Mouse (Mus musculus) macrophage (primary cell): ENCODE measurements at regions not wholly inside any gene's neighbourhood (a gene's known extent, or its start where the extent isn't known, plus 50 kb on each side); places are given as distances from the start of the nearest gene placed in this dataset.
A peak's percentile ranks its signal among the peaks of the same experiment; 100 is the strongest.

Experiments used
- H3K27ac ChIP-seq: fragments of 350-480 bp; formaldehyde crosslinking; 2 replicates; pipeline ENCODE4 v1.9.0; 2021
- H3K36me3 ChIP-seq: fragments of 350-480 bp; formaldehyde crosslinking; 2 replicates; pipeline ENCODE4 v1.9.0; 2021; ENCODE audit errors: inconsistent target
- H3K4me3 ChIP-seq: fragments of 350-480 bp; formaldehyde crosslinking; 2 replicates; pipeline ENCODE4 v1.9.0; 2021; ENCODE audit errors: inconsistent target
- H3K79me2 ChIP-seq: fragments of 350-480 bp; formaldehyde crosslinking; 2 replicates; pipeline ENCODE4 v1.9.0; 2021; ENCODE audit errors: inconsistent target
- WGBS: methylation state at CpG from one replicate; pipeline ENCODE4 v1.1.7; 2026; ENCODE audit warnings: inconsistent platforms; ENCODE audit not compliant: missing documents; 5-methylcytosine and 5-hydroxymethylcytosine counted together

DNA sequence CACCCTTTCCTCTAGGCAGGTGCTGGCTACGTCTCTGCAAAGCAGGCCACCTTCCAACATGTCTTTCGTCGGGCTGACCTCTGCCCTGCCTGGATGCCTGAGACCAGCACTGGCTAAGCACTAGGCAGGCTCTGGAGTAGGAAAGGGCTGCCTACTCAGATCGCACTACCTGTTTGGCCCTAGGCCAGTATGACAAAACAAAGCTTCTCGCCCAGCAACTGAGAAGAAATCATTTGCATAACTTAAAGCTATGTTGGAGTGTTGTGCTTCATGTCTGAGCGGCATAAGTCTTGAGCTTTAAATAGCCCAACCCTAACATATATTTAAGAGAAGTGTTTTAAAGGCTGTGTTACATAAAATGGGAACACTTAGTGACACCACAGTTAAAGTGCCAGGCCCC, 189.9 kb upstream of the Acvr2a start:
- WGBS: 67% methylated on average over 6 of the region's 6 CpGs
- H3K36me3 ChIP-seq: no peaks in the 10 kb centered on the region
- no peak overlapping the region for H3K27ac ChIP-seq
- H3K79me2 ChIP-seq: no peaks in the 10 kb centered on the region
- H3K4me3 ChIP-seq: no peak overlapping the region

- Histone ChIP-seq H3K27ac (no peak overlapping the region), H3K79me2 (no peaks in the 10 kb centered on the region), H3K36me3 (no peaks in the 10 kb centered on the region), H3K4me3 (no peak overlapping the region)
- 90% methylated on average over 2 of the region's 2 CpGs for WGBS
Measured at GRCm38 (mm10) chr2:48624461-48624860, 189.4 kb upstream of the Acvr2a start.

GRCm38 (mm10) chr2:48627011-48627410, 186.9 kb upstream of the Acvr2a start:
- 90% methylated on average over 4 of the region's 4 CpGs for WGBS
- H3K4me3 ChIP-seq: no peak overlapping the region

GRCm38 (mm10) chr2:48629106-48630050, 184.5 kb upstream of the Acvr2a start:
- Histone ChIP-seq H3K36me3 (no peaks in the 10 kb centered on the region), H3K27ac (no peak overlapping the region), H3K4me3 (no peak overlapping the region), H3K79me2 (no peaks in the 10 kb centered on the region)
- 62% methylated on average over 8 of the region's 9 CpGs for WGBS

More at GRCm38 (mm10) chr2:48627011-48627410, 186.9 kb upstream of the Acvr2a start:
- no peaks in the 10 kb centered on the region for H3K36me3 ChIP-seq
- no peaks in the 10 kb centered on the region for H3K79me2 ChIP-seq
- H3K27ac ChIP-seq: no peak overlapping the region

DNA sequence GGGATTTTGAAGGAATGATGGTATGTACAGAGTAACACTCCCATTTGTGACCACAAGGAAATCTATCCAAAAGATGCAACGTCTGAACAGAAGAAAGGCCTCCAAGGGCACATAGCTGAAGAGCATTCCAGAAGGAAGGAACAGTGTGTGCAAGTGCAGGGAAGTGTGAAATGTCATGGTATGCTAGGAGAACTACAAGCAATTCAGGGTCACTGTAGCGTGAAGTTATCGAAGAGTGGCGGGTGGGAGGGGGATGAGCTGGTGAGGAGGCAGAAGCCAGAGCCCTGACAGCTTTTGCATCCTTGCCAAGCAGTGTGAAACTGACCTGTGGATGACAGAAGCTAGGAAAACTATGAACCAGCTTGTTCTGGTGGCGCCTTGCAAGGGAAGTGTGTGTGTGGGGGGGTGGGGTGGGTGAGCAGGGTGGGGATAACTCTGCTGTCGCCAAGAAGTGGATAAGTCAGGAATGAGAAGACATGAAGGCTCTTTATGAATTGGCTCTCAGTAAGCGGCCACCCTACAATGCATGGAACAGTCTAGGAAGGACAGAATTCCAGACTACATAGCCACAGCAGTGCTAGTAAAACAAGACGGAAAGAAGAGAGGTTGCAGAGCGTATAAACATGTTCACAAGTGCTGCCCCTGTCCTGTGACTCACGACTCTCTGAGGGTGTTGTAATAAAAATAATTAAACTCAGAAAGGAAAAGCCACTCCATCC, 179.3 kb upstream of the Acvr2a start:
- Histone ChIP-seq H3K79me2 (no peaks in the 10 kb centered on the region), H3K4me3 (no peak overlapping the region), H3K36me3 (no peaks in the 10 kb centered on the region), H3K27ac (no peak overlapping the region)
- WGBS: 91% methylated on average over 10 of the region's 10 CpGs

DNA sequence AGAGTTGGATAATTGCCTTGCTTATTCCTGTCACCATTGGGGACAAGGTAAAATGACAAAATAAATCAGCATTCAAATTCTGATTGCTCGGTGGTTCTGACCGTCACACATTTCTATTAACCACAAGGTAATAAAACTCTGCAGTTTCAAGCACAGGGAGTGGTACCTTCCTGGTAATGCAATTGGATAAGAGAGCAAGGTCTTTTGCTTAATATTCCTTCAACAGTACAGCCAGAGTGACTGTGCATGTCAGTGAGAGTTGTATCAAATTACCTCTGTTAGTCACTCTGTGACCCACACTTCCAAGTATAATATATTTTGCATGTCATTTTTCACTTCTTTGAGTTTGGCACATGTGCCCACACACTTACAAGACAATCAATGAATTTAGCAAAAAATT, 177.8 kb upstream of the Acvr2a start:
- no peaks in the 10 kb centered on the region for H3K79me2 ChIP-seq
- H3K27ac ChIP-seq: no peak overlapping the region
- no peaks in the 10 kb centered on the region for H3K36me3 ChIP-seq
- 69% methylated on average over 2 of the region's 2 CpGs for WGBS
- H3K4me3 ChIP-seq: no peak overlapping the region

GRCm38 (mm10) chr2:48644114-48644513, 169.8 kb upstream of the Acvr2a start:
- 93% methylated on average over 3 of the region's 3 CpGs for WGBS
- no peak overlapping the region for H3K4me3 ChIP-seq
- H3K27ac ChIP-seq: no peak overlapping the region
- no peaks in the 10 kb centered on the region for H3K79me2 ChIP-seq
- H3K36me3 ChIP-seq: no peaks in the 10 kb centered on the region

DNA sequence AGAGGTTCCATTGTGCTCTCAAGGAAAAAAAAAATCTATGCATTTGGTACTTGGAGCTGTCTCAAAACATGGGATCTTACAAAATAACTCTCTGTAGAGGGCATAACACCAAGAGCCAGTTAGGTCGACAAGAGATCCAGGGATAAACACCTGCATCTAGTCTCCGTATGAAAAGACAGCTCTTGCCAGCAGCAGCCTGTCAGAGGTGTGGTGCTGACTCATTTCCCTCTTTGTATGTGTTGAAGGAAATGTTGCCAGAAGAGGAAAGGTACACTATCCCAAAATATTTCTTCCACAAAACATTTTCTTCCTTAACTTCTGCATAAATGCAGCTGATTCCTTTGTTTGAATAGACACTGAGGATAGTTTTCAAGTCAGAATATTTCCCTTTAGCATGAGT, 163.6 kb upstream of the Acvr2a start:
- H3K79me2 ChIP-seq: no peaks in the 10 kb centered on the region
- no peaks in the 10 kb centered on the region for H3K36me3 ChIP-seq
- H3K4me3 ChIP-seq: no peak overlapping the region
- H3K27ac ChIP-seq: no peak overlapping the region
- 25% methylated on average over 2 of the region's 2 CpGs for WGBS

DNA sequence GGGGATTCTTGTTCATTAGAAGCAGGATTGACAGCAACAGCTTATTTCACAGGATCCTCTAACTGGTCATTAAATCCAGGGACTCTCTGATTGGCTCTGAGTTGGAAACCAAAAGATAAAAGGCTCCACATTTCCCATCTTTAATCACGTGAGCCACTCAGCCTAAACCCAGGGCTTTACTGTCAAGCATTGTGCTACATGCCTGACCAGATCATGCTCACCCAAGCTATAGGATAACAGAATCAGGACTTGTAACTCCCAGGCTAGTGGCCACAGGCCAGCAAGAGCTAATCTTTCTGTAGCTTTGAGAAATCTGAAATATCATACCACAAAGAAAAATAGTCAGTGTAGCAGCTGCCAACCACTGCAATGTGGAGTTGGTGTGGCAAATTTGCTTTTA, 152.7 kb upstream of the Acvr2a start:
- Histone ChIP-seq H3K36me3 (no peaks in the 10 kb centered on the region), H3K79me2 (no peaks in the 10 kb centered on the region), H3K4me3 (no peak overlapping the region), H3K27ac (no peak overlapping the region)
- WGBS: 100% methylated on average over 1 of the region's 1 CpGs

DNA sequence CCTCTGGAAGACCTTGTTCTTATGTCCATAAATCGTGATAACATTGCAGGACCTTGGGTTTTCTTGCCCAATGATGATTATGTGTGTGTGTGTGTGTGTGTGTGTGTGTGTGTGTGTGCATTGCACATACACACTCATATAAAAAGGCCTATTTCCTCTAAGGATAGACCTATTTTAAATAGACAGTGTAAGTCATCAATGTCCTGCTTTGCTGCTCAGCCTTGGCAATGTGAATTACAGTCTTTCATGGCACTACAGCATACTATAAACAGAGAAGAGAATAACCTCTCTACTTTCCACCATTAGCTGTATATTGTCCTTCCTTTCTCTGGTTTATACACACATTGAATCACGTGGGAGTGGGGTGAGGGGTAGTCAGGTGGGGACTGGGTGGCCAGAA, 148.8 kb upstream of the Acvr2a start:
- no peak overlapping the region for H3K4me3 ChIP-seq
- no peak overlapping the region for H3K27ac ChIP-seq
- H3K79me2 ChIP-seq: no peaks in the 10 kb centered on the region
- no peaks in the 10 kb centered on the region for H3K36me3 ChIP-seq
- WGBS: 88% methylated on average over 2 of the region's 2 CpGs

GRCm38 (mm10) chr2:48689098-48689497, 124.8 kb upstream of the Acvr2a start:
- Histone ChIP-seq H3K4me3 (no peak overlapping the region), H3K79me2 (no peaks in the 10 kb centered on the region), H3K27ac (peak overlapping the region; percentile 17; the same call in 1 of the 2 replicates), H3K36me3 (no peaks in the 10 kb centered on the region)
- 0% methylated on average over 1 of the region's 1 CpGs for WGBS

GRCm38 (mm10) chr2:48694509-48694908, 119.4 kb upstream of the Acvr2a start:
- H3K27ac ChIP-seq: peak overlapping the region; percentile 36
- WGBS: 24% methylated on average over 3 of the region's 3 CpGs
- H3K36me3 ChIP-seq: no peaks in the 10 kb centered on the region
- H3K79me2 ChIP-seq: no peaks in the 10 kb centered on the region
- no peak overlapping the region for H3K4me3 ChIP-seq

DNA sequence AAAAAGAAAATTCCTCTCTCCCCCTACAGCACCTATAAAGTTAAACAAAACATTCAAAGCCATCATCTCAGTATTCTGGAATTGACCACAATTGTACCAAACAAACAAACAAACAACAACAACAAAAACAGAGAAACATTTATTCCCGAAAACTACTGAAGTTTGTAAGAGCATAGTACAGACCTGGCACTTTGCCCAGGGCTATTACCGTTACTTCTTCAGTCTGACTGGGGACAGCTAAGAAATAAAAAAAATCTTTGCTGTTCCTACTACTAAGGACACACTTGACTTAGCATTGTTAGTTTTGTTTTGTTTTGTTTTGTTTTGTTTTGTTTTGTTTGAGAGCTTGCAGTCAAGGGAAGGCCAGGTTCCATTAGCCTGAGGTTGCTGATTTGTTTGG, 113.0 kb upstream of the Acvr2a start:
- Histone ChIP-seq H3K36me3 (no peaks in the 10 kb centered on the region), H3K79me2 (no peaks in the 10 kb centered on the region), H3K4me3 (no peak overlapping the region), H3K27ac (no peak overlapping the region)
- WGBS: 67% methylated on average over 2 of the region's 2 CpGs

- WGBS: 81% methylated on average over 12 of the region's 12 CpGs
- H3K36me3 ChIP-seq: no peaks in the 10 kb centered on the region
- H3K27ac ChIP-seq: no peak overlapping the region
- H3K4me3 ChIP-seq: no peak overlapping the region
- H3K79me2 ChIP-seq: no peaks in the 10 kb centered on the region
Measured at GRCm38 (mm10) chr2:48705103-48705804, 108.7 kb upstream of the Acvr2a start.

DNA sequence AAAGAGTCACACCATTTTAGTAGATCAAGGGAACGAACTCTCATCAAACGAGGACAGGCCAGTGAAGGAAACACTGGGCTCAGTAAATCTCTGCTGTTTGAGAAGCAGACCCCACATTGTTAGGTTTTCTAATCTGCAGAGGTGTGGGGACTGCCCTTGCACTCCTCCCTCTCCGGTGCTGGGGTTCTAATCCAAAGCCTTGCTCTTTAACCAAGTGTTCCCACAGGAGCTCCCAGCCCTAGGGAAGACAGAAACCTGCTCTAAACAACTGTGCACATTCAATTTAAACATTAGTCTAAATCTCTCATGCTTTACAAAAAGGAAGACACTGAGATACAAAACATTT, 108.1 kb upstream of the Acvr2a start:
- WGBS: 90% methylated on average over 3 of the region's 3 CpGs
- H3K79me2 ChIP-seq: no peaks in the 10 kb centered on the region
- no peak overlapping the region for H3K27ac ChIP-seq
- H3K4me3 ChIP-seq: no peak overlapping the region
- H3K36me3 ChIP-seq: no peaks in the 10 kb centered on the region
